Mouse (Mus musculus) megakaryocyte, embryonic 14.5 days (primary cell): ENCODE data around the gene Nox1.

ENCODE experiments used
- FLI1 ChIP-seq: IDR thresholded peaks from 2 replicates; pipeline ENCODE4 v1.6.1; 2012; ENCODE audit warnings: low read length, inconsistent platforms, mixed read lengths
- GATA1 ChIP-seq: IDR thresholded peaks from 3 replicates; pipeline ENCODE4 v1.6.1; 2012; ENCODE audit warnings: mixed read lengths, low read length, inconsistent platforms, borderline replicate concordance

GRCm38 (mm10) chrX:134141986-134142385, 79.8 kb downstream of the Nox1 start:
- TF ChIP-seq GATA1 = no peak
- no peak for TF ChIP-seq FLI1
